Mouse (Mus musculus) cerebellum, adult (tissue): ENCODE measurements around the gene Tbc1d7.

Experiments used
- ATAC-seq: cut with Nextera tagmentation; 2 replicates; pipeline ENCODE4 v1.9.2; 2017; ENCODE audit warnings: mild to moderate bottlenecking, moderate library complexity, mixed read lengths; ENCODE audit not compliant: insufficient number of reproducible peaks, low FRiP score, low TSS enrichment

Tbc1d7 gene

DNA sequence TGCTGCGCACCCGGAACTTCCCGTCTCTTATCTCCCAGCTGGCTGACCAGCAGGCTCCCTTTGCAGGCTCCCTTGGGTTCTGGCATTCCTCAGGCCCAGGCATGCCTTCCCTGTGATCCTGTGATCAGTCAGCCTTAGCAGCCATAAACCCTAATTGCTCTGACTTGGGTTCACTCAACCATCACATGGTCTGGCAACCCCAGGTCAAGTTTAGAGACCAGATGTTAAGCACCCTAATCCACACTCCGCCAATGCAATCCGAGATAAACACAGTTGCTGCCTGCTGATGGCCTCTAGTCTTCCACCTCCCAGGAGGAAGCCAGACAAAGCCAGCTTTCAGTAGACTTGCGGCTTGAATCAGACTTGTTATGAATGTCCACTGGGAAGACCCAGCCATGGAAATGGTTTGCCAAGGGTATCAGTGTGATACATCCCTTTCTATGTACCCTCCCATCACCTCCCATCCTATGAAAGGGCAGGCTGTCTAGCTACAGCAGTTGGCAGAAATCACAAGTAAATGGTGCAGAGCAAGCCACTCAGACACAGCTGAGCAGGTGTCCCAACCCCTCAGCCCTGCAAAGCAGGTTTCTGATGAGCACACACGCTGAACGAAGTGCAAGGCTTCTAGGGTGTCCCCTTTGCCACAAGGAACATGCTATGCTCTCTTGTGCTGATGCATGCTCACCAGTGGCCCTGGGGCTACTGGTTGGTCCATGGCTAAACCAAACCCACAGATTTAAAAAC lies 24.6 kb downstream of the Tbc1d7 start:
- no peak for ATAC-seq

GRCm38 (mm10) chr13:43144720-43145418 lies 26.4 kb downstream of the Tbc1d7 start:
- no peak for ATAC-seq

DNA sequence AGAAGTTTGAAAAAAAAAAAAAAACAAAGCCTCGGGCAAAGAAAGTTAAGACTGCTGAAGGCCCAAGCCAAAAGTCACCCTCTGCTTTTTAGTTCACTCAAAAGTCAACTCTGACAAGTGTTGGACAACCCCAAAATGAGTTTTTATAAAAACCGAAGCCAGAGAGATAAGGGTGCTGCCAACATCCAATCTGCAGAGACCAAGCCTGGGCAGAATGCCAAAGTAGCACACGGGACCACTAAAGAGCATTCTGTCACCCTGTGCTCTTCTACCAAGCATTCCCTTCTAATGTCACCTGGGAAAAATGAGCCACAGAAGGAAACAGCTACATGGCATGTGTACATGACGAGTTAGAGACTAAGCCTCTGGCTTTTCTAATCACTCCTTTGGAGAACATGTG lies 36.8 kb downstream of the Tbc1d7 start:
- no peak for ATAC-seq

DNA sequence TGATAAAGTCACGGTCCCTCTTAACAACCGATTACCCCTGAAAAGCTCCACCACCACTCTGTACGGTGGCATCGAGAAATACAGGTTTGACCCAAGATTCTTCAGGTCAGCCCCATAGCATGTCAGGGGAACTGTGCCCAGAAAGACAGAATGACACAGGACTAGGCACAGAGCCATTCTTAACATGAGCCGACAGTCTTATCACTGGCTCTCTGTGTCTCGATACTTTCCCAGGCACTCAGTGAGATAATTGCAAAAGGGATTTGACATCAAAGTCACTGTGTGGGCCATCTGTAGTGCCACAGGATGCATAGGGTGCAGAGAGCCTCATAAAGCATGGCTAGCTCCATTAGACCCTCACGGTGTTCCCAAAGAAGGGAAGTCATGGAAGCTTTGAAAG lies 37.9 kb downstream of the Tbc1d7 start:
- no peak for ATAC-seq

DNA sequence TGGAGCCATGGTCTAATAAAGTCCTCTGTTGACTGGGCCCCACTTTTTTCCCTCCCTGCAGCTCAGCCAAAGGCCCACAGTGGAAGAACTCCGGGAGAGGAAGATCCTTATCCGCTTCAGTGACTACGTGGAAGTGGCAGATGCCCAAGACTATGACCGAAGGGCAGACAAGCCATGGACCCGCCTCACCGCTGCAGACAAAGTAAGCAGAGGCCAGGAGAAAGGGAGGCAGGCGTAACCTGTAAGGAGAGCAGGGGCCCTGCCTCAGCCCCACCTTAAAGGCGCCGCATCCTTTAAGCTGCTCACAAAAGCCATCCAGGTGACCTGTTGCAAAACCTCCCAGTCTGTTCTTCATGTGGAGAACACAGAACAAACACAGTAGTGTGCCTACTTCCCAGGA lies 38.4 kb downstream of the Tbc1d7 start:
- ATAC-seq, result no peak

- ATAC-seq, result no peak
Observed at GRCm38 (mm10) chr13:43131741-43132191, 39.5 kb downstream of the Tbc1d7 start.

DNA sequence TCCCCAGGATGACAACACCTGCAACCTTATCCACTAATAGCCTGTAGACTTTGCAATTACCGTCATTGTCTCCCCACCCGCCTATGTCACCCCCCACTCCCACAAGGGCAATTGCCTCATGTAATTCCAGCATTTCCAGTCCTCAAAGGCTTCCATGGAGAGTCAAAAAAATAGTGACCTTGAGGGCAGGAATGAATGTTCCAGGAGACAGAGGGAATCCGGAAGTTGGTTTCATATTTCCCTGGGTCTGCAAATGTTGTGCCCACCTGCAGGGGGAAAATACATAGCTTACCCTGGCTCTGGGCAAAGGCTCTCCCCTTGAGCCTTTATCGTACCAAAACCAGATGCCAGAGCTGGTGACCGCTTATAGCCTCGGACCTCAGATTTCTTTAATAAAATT lies 41.1 kb downstream of the Tbc1d7 start:
- ATAC-seq, result no peak

DNA sequence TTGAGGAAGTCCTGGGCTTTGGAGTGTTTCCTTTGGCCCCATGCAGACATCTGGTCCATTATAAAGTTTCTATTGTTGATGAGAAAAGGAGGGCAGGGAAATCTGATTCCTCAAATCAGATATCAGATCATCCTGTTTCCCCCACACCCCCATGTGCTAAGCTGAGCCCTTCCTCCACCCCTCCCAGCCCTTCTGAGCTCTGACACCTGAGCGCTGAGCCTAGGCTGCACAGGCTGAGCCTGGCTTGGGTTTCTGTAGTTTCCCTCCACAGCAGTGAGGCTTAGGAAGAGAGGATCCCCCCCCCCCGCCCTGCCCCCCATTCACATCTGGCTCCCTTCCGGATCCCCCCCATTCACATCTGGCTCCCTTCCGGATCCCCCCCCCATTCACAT lies 46.6 kb downstream of the Tbc1d7 start:
- ATAC-seq, result no peak

- no peak for ATAC-seq
Observed at GRCm38 (mm10) chr13:43123895-43124682, 47.2 kb downstream of the Tbc1d7 start.

DNA sequence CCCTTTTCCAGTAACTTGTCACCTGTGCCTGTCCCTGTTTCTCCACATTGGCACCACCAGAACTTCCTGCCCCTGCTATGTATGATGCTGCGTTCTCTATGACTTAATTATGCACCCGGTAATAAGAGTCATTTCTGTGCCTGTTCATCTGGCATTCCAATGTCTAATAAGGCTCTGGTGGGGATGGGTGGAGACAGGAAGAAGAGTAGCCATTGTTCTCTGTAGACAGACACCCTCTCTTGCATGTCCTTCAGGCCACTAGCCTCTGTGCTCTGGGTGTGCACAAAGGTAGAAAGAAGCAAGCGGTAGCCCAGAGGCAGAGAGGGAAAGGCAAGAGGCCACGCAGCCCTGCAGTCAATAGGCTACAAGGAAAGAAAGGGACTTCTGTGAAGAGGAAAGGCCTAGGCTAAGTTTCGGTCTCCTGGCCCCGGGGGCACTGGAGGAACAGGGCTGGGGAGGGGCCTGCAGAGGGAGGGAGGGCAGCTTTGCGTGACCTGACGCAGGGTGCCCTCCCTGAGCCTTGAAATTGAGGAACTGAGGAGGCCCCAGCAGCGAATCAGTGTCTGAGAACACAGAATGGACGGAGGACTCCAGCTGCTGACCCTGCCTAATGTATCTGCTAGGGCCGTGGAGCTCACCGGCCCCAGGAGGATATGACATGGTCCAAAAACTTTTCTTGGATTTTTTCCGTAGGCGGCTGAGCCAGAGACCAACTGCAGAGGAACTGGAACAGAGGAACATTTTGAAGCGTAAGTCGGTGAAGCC lies 48.8 kb downstream of the Tbc1d7 start:
- no peak for ATAC-seq

DNA sequence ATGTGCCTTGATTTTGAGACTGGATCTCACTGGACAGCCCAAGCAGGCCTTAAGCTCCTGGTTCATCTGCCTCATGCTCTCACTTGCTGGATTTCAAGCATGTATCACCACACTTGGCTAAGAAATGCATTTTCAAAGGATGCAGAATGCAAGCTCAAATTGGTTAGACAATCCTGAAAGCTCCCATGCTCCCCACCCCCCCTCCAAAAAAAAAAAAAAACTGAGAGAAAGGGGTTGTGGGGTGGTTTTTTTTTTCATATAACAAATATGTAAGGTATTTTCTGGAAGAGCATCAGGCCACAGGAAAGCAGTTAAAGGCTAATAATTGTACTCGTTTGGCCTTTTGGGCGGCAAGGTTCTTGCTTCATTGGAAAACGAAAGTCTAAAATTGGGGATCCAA lies 58.2 kb downstream of the Tbc1d7 start:
- ATAC-seq, result no peak

GRCm38 (mm10) chr13:43112707-43113106 lies 58.6 kb downstream of the Tbc1d7 start:
- no peak for ATAC-seq

DNA sequence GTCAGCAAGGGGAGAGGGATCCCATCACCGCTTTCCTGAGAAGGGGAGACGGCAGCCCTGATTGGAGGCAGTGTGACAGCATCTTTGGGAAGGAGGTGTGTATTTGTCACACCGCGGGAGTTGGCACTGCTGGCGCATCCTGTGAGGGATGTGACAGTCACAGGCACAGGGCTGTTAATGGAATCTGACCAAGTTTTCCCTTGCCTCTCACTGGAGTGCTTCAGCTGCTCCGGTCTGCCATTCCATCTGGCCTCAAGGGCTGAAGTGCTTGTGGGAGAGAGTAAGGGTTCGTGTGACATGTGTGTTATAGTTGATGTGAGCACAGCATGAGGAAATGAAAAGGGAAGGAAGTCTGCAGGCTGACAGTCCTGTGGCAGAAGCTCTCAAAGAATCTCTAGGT lies 59.0 kb downstream of the Tbc1d7 start:
- ATAC-seq, result peak; percentile 96

GRCm38 (mm10) chr13:43104496-43104895 lies 66.8 kb downstream of the Tbc1d7 start:
- no peak for ATAC-seq

- no peak for ATAC-seq
Observed at GRCm38 (mm10) chr13:43102943-43103342, 68.4 kb downstream of the Tbc1d7 start.
